Mouse (Mus musculus): ENCODE measurements around the gene Usp35.

GRCm38 (mm10) chr7:97336678-97337077 lies 4.9 kb upstream of the Usp35 start:
- TF ChIP-seq CEBPB (IDR thresholded peaks at IDR 0.05; ENCODE audit: insufficient read depth, poor library complexity, severe bottlenecking) (no peak), TCF12 (IDR thresholded peaks at IDR 0.05; ENCODE audit: insufficient read depth, poor library complexity, severe bottlenecking) (no peak), USF1 (IDR thresholded peaks at IDR 0.05; ENCODE audit: low read depth) (no peak)
